Comparison of ENCODE assay signal across 9 mouse cellular contexts in the genomic region with DNA sequence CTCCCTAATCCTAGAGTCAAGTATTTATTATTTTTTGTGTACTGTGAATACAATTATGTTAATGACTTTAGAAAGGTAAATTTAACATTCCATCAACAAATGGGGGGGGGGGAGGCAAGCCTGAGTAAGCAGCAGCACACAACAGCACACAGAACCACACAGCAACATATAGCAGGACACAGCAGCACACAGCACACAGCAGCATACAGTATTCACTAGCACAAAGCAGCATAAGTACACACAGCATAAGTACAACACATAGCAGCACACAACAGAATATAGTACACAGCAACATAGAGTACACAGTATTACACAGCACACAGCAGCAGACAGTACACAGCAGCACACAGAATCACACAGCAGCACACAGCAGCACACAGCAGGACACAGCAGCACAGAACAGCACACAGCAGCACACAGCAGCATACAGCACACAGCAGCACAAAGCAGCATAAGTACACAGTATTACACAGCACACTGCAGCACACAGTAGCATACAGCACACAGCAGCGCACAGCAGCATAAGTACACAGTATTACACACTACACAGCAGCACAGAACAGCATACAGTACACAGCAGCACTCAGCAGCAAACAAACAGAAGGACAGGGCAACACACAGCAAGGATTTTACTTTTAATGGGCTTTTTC.
"Had no signal": no experiment of that assay in that cellular context is flagged by ENCODE, and none has a peak within 500 bp of the region (broad histone marks: within the 10 kb centered on the region; RNA-seq: fewer than 3 reads in every experiment).

No protein-coding gene starts in this region.

- H3K4me3 ChIP-seq: intestine, embryonic 15.5 days; limb, embryonic 13.5 days had no signal

- H3K36me3 ChIP-seq: intestine, embryonic 15.5 days; limb, embryonic 13.5 days had no signal

- H3K27me3 ChIP-seq: intestine, embryonic 15.5 days; limb, embryonic 13.5 days had no signal

- H3K4me2 ChIP-seq: intestine, embryonic 15.5 days; limb, embryonic 13.5 days had no signal

- ATAC-seq: intestine, embryonic 15.5 days had no signal

- DNase-seq: kidney, adult 18-20 months; kidney, postnatal 10 days; left cerebral cortex, postnatal 4 days; lung, adult 18-20 months; thymus, adult 2 months; thymus, postnatal 25 days had no signal

- H3K9ac ChIP-seq: intestine, embryonic 15.5 days; limb, embryonic 13.5 days; liver, embryonic 14.5 days had no signal

- H3K9me3 ChIP-seq: intestine, embryonic 15.5 days; limb, embryonic 13.5 days had no signal

- H3K27ac ChIP-seq: intestine, embryonic 15.5 days; limb, embryonic 13.5 days; liver, embryonic 14.5 days had no signal

- H3K4me1 ChIP-seq: intestine, embryonic 15.5 days; limb, embryonic 13.5 days had no signal
